Mouse (Mus musculus) thymus, adult 2 months (tissue): ENCODE measurements around the gene Top3b.

Experiments
- CTCF ChIP-seq: fragments of 200-500 bp; IDR thresholded peaks from 2 replicates; pipeline ENCODE4 v1.5.1; 2012; ENCODE audit warnings: mild to moderate bottlenecking, control low read depth, low read length, moderate library complexity, borderline replicate concordance; ENCODE audit not compliant: control insufficient read depth, poor library complexity, insufficient read depth; ENCODE audit errors: extremely low read depth
- POLR2A ChIP-seq: fragments of 200-500 bp; IDR thresholded peaks from 2 replicates; pipeline ENCODE4 v1.6.1; 2012; ENCODE audit warnings: mild to moderate bottlenecking, low read length, control low read depth, moderate library complexity; ENCODE audit not compliant: control insufficient read depth, poor library complexity, insufficient read depth; ENCODE audit errors: extremely low read depth

- no peak for TF ChIP-seq CTCF
- no peak for TF ChIP-seq POLR2A
Measured at GRCm38 (mm10) chr16:16865217-16865616, 5.3 kb upstream of the Top3b start.
